Mouse (Mus musculus) liver, adult 2 months (tissue): ENCODE results near the gene Cftr. TPM values are rescaled to one million over a fixed set of nuclear protein-coding genes. Genes with fewer than 3 reads are reported as not detected.

Experiments used
- DNase-seq: peaks from one replicate; pipeline ENCODE4 v3.0.0-alpha.2; 2011; ENCODE audit warnings: low read depth, low spot score; ENCODE audit errors: extremely low read depth
- H3K27ac ChIP-seq: fragments of 200-500 bp; replicated peaks from 2 replicates; pipeline ENCODE4 v1.5.1; 2012; ENCODE audit warnings: low read depth, mild to moderate bottlenecking, control low read depth, inconsistent platforms, low read length; ENCODE audit not compliant: insufficient read depth
- H3K27me3 ChIP-seq: fragments of 200-500 bp; 2 replicates; pipeline ENCODE4 v1.6.1; 2012; ENCODE audit warnings: mild to moderate bottlenecking, moderate library complexity, low read length, inconsistent platforms; ENCODE audit not compliant: control insufficient read depth, insufficient read depth
- H3K36me3 ChIP-seq: fragments of 200-500 bp; 2 replicates; pipeline ENCODE4 v1.6.1; 2012; ENCODE audit warnings: low read length, inconsistent platforms; ENCODE audit not compliant: control insufficient read depth, insufficient read depth
- H3K4me1 ChIP-seq: fragments of 200-500 bp; 2 replicates; pipeline ENCODE4 v1.6.1; 2011; ENCODE audit warnings: low read length; ENCODE audit not compliant: control insufficient read depth, insufficient read depth
- H3K4me3 ChIP-seq: fragments of 200-500 bp; 2 replicates; pipeline ENCODE4 v1.5.1; 2011; ENCODE audit warnings: low read depth, mild to moderate bottlenecking, control low read depth, low read length, moderate library complexity; ENCODE audit not compliant: insufficient read depth
- H3K79me2 ChIP-seq: fragments of 200-500 bp; 2 replicates; pipeline ENCODE4 v1.6.1; 2012; ENCODE audit warnings: inconsistent platforms, mild to moderate bottlenecking, low read length, moderate library complexity; ENCODE audit not compliant: control insufficient read depth, insufficient read depth
- H3K9ac ChIP-seq: fragments of 200-500 bp; 2 replicates; pipeline ENCODE4 v1.6.1; 2012; ENCODE audit warnings: low read depth, mild to moderate bottlenecking, control low read depth, inconsistent platforms, low read length
- CTCF ChIP-seq: fragments of 200-500 bp; IDR thresholded peaks from 2 replicates; pipeline ENCODE4 v1.5.1; 2011; ENCODE audit warnings: low read depth, low read length, control low read depth
- POLR2A ChIP-seq: fragments of 200-500 bp; IDR thresholded peaks from 2 replicates; pipeline ENCODE4 v1.6.1; 2011; ENCODE audit warnings: low read length, control low read depth; ENCODE audit not compliant: insufficient read depth; ENCODE audit errors: extremely low read depth
- WGBS: fragments of 180-500 bp; shearing (Covaris S2); methylation state at CpG from one replicate; pipeline ENCODE4 v1.1.7; 2018; 5-methylcytosine and 5-hydroxymethylcytosine counted together
- polyA plus RNA-seq: library from polyadenylated mRNA; depleted of rRNA; stranded (reverse); fragments of >200 nt; gene quantifications from 2 replicates; pipeline ENCODE4 v1.2.3, GENCODE M21; 2012; rRNA removed
- total RNA-seq: library from RNA; depleted of rRNA; stranded (reverse); fragments of >200 nt; gene quantifications from 2 replicates; pipeline ENCODE4 v1.2.3, GENCODE M21; 2014; rRNA removed

The Cftr gene
- total and polyA plus RNA-seq, 2 experiments = 0.02 to 0.09 TPM

- TF ChIP-seq POLR2A = no peak
- TF ChIP-seq CTCF = no peak
- Histone ChIP-seq H3K36me3 (no peaks in the 10 kb centered on the region), H3K4me3 (no peak overlapping the region), H3K9ac (no peak overlapping the region), H3K4me1 (no peaks in the 10 kb centered on the region), H3K27me3 (no peaks in the 10 kb centered on the region), H3K27ac (no peak overlapping the region), H3K79me2 (no peaks in the 10 kb centered on the region)
- DNase-seq = no peak
These were observed 190.5 kb downstream of the Cftr start for GRCm38 (mm10) chr6:18360955-18361354.

DNA sequence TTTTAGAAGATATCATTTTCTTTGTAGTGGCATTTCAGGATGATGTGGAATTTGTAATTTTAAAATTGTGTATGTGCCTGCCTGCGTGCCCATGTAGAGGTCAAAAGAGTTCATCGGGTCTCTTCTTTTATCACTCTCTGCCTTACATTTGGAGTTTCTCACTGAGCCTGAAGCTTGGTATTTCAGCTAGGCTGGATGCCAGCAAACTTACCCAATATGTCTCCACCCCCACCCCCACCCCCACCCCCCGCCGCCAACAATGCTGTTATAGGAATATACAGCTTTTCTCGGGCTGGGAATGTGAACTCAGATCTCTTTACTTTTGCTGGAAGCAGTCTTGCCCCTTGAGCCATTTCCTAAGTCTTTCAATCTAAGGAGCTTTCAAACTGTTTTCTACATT lies 191.7 kb downstream of the Cftr start:
- TF ChIP-seq POLR2A = no peak
- DNase-seq = no peak
- WGBS = 76% methylated on average over 5 of the region's 5 CpGs
- no peaks in the 10 kb centered on the region for H3K79me2 ChIP-seq
- no peaks in the 10 kb centered on the region for H3K4me1 ChIP-seq
- no peaks in the 10 kb centered on the region for H3K27me3 ChIP-seq
- no peak overlapping the region for H3K4me3 ChIP-seq
- H3K9ac ChIP-seq = no peak overlapping the region
- H3K27ac ChIP-seq = no peak overlapping the region
- H3K36me3 ChIP-seq = no peaks in the 10 kb centered on the region

GRCm38 (mm10) chr6:18369054-18369453 lies 198.6 kb downstream of the Cftr start:
- H3K79me2 ChIP-seq = no peaks in the 10 kb centered on the region
- no peak overlapping the region for H3K27ac ChIP-seq
- 79% methylated on average over 3 of the region's 3 CpGs for WGBS
- DNase-seq = no peak
- no peak for TF ChIP-seq CTCF
- TF ChIP-seq POLR2A = no peak
- H3K9ac ChIP-seq = no peak overlapping the region
- no peaks in the 10 kb centered on the region for H3K36me3 ChIP-seq
- no peaks in the 10 kb centered on the region for H3K27me3 ChIP-seq
- no peak overlapping the region for H3K4me3 ChIP-seq
- H3K4me1 ChIP-seq = no peaks in the 10 kb centered on the region

DNA sequence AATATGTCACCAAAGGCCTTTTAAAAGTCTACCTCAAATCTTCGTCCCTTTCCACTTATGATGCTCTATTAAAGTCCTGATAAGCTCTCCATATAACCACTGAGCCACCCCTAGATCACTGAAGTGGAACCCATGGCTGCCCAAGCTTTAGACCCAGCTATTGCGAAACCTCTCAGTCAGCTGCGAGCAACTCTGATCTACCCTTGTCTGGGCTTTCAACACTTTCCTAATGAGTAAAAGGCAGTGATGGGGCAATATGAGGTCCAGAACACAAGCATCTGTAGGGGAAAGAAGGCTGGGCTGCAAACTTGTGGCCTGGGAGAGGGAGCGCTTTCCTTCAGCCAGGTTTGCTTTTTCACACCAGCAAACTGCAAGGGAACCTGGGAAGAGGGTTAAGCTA lies 199.2 kb downstream of the Cftr start:
- H3K4me1 ChIP-seq = no peaks in the 10 kb centered on the region
- DNase-seq = no peak
- 78% methylated on average over 4 of the region's 4 CpGs for WGBS
- H3K36me3 ChIP-seq = no peaks in the 10 kb centered on the region
- no peaks in the 10 kb centered on the region for H3K27me3 ChIP-seq
- no peak overlapping the region for H3K4me3 ChIP-seq
- TF ChIP-seq POLR2A = no peak
- TF ChIP-seq CTCF = no peak
- no peak overlapping the region for H3K27ac ChIP-seq
- H3K9ac ChIP-seq = no peak overlapping the region
- no peaks in the 10 kb centered on the region for H3K79me2 ChIP-seq

Other genes with a start within 250 kb of the Cftr start
- gene Wnt2, start 140.1 kb upstream of the Cftr start, total RNA-seq = 1.7 and 3.3 TPM in 2 replicates
- gene Wnt2, start 140.1 kb upstream of the Cftr start, polyA plus RNA-seq = 1.6 and 3.5 TPM in 2 replicates
- not detected in 2 replicates for gene Asz1, start 61.6 kb upstream of the Cftr start, total RNA-seq
- not detected in 2 replicates for gene Asz1, start 61.6 kb upstream of the Cftr start, polyA plus RNA-seq